Mouse (Mus musculus): ENCODE measurements around the gene Gm10762. TPM values are rescaled to one million over a fixed set of nuclear protein-coding genes. Genes with fewer than 3 reads are reported as not detected.

Gene Gm10762
- polyA plus RNA-seq, 1 experiment from 2014 or later, result 21.7 TPM

GRCm38 (mm10) chr2:128947962-128948588, 19.4 kb downstream of the Gm10762 start:
- H3K27me3 ChIP-seq (ENCODE audit: low read depth, poor library complexity, severe bottlenecking), result no peaks in the 10 kb centered on the region
- no peak overlapping the region for H3K27ac ChIP-seq
- no peaks in the 10 kb centered on the region for H3K9me3 ChIP-seq (replicated peaks)
- no peaks in the 10 kb centered on the region for H3K36me3 ChIP-seq
- DNase-seq (ENCODE audit: low spot score), result no peak
- H3K4me3 ChIP-seq, result no peak overlapping the region
- WGBS, result 36% methylated on average over 6 of the region's 6 CpGs
- H3K4me1 ChIP-seq, result no peaks in the 10 kb centered on the region

- no peaks in the 10 kb centered on the region for H3K9me3 ChIP-seq (replicated peaks)
- 2% methylated on average over 65 of the region's 65 CpGs for WGBS
- DNase-seq (ENCODE audit: low spot score), result peak; percentile 98
- H3K27ac ChIP-seq, result peak within 1 kb of the TSS; percentile 87
- peaks cover 4% of the 10 kb centered on the region; the same call in 1 of the 2 replicates for H3K4me1 ChIP-seq
- H3K4me3 ChIP-seq, result peak within 1 kb of the TSS; percentile 71
- H3K36me3 ChIP-seq, result peaks cover 12% of the 10 kb centered on the region
- no peaks in the 10 kb centered on the region for H3K27me3 ChIP-seq (ENCODE audit: low read depth, poor library complexity, severe bottlenecking)
Observed at GRCm38 (mm10) chr2:128943538-128944528, 23.7 kb downstream of the Gm10762 start, which contains the start of gene Zc3h8. Zc3h8 (minus strand) TSS chr2:128944077.

GRCm38 (mm10) chr2:128936256-128936655, 31.3 kb downstream of the Gm10762 start:
- no peak for DNase-seq (ENCODE audit: low spot score)
- H3K9me3 ChIP-seq (replicated peaks), result no peaks in the 10 kb centered on the region
- 90% methylated on average over 3 of the region's 3 CpGs for WGBS

DNA sequence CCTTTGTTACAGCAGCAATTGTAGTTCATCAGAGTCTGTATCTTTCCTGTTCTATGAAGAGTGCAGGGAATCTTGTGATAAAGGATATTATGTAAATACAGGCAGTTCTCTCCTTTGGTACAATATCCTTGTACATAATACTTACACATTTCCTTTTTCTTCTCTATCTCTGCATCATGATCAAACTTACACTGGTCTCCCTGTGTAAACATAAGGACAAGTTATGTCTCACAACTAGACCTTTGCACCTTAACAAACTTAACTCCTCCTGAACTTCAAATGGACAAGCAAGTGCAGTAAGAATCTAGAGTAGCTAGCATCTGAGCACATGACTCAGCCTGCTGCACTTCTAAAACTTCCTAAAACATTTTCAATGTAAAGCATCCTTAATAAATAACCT, 36.8 kb downstream of the Gm10762 start:
- Histone ChIP-seq H3K36me3 (peaks cover 67% of the 10 kb centered on the region), H3K4me3 (no peak overlapping the region)

More at GRCm38 (mm10) chr2:128936256-128936655, 31.3 kb downstream of the Gm10762 start:
- H3K27ac ChIP-seq, result no peak overlapping the region
- no peaks in the 10 kb centered on the region for H3K4me1 ChIP-seq
- H3K36me3 ChIP-seq, result peaks cover 50% of the 10 kb centered on the region
- H3K4me3 ChIP-seq, result no peak overlapping the region
- H3K27me3 ChIP-seq (ENCODE audit: low read depth, poor library complexity, severe bottlenecking), result no peaks in the 10 kb centered on the region

DNA sequence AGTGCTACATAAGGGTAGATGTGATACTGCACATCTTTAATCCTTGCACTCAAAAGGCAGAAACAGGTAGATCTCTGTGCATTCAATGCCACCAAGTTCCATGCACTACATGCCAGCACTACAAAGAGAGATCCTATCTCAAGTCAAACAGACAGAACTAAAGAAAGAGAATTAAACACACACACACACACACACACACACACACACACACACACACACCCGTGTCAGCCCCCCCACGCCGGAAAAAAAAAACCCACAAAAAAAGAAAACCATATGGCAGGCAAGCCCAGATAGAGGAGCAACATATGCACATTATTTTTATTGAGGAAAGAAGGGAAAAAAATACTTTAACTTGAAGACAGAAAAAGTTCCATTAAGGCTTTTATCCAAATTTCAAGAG, 39.1 kb downstream of the Gm10762 start:
- Histone ChIP-seq H3K4me1 (no peaks in the 10 kb centered on the region), H3K36me3 (peaks cover 64% of the 10 kb centered on the region), H3K27ac (no peak overlapping the region), H3K27me3 (ENCODE audit: low read depth, poor library complexity, severe bottlenecking) (no peaks in the 10 kb centered on the region), H3K4me3 (no peak overlapping the region), H3K9me3 (replicated peaks) (no peaks in the 10 kb centered on the region)
- WGBS, result 85% methylated on average over 3 of the region's 3 CpGs
- no peak for DNase-seq (ENCODE audit: low spot score)

More for the DNA sequence above, 36.8 kb downstream of the Gm10762 start:
- DNase-seq (ENCODE audit: low spot score), result no peak
- H3K27ac ChIP-seq, result no peak overlapping the region
- no peaks in the 10 kb centered on the region for H3K27me3 ChIP-seq (ENCODE audit: low read depth, poor library complexity, severe bottlenecking)
- H3K4me1 ChIP-seq, result no peaks in the 10 kb centered on the region
- no peaks in the 10 kb centered on the region for H3K9me3 ChIP-seq (replicated peaks)

DNA sequence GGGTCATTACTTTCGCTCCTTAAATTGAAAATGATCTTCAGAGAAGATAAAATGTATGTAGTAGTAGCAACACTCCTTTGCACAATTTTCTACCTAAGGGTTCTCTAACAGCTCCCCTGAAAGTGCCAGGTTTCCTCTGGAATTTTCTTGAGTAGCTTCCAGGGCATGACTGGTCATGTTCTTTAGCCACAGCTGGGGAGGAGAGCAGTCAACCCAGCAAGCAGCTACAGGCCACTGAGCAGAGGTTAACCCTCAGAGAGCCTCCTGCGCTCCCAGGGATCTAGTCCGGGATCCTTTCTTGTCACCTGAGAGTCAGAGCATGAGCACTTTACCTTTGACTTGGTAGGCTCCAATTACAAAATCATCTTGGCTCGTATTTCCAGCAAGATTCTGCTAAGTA, 42.7 kb downstream of the Gm10762 start:
- H3K9me3 ChIP-seq (replicated peaks), result no peaks in the 10 kb centered on the region
- no peak overlapping the region for H3K27ac ChIP-seq
- no peaks in the 10 kb centered on the region for H3K27me3 ChIP-seq (ENCODE audit: low read depth, poor library complexity, severe bottlenecking)
- 87% methylated on average over 4 of the region's 4 CpGs for WGBS
- H3K4me3 ChIP-seq, result no peak overlapping the region
- no peaks in the 10 kb centered on the region for H3K4me1 ChIP-seq
- H3K36me3 ChIP-seq, result peaks cover 39% of the 10 kb centered on the region
- DNase-seq (ENCODE audit: low spot score), result no peak

Small RNA genes within 50 kb of the gene (microRNA-seq; reads per million reads assigned to microRNA genes)
- gene Gm22859, result not detected

Other genes with a start within 250 kb of the Gm10762 start
- gene Tmem87b, start 149.6 kb downstream of the Gm10762 start, polyA plus RNA-seq (2016; fragmentation: Nextera tagmentation; extraction: Ambion mirVana), result 24.6 and 28.3 TPM in 2 replicates
- 1.0 and 1.2 TPM in 2 replicates for gene Fbln7, start 104.7 kb downstream of the Gm10762 start, polyA plus RNA-seq (2016; fragmentation: Nextera tagmentation; extraction: Ambion mirVana)
- gene Zc3h8, start 23.6 kb downstream of the Gm10762 start, polyA plus RNA-seq (2016; fragmentation: Nextera tagmentation; extraction: Ambion mirVana), result 8.8 and 9.4 TPM in 2 replicates
- gene Zc3h6, start 323 bp downstream of the Gm10762 start, polyA plus RNA-seq (2016; fragmentation: Nextera tagmentation; extraction: Ambion mirVana), result 1.1 and 2.2 TPM in 2 replicates
- 0.08 TPM in 1 of 2 replicates, not detected in the other for gene Vinac1, start 80.4 kb upstream of the Gm10762 start, polyA plus RNA-seq (2016; fragmentation: Nextera tagmentation; extraction: Ambion mirVana)
- gene Ttl, start 98.2 kb upstream of the Gm10762 start, polyA plus RNA-seq (2016; fragmentation: Nextera tagmentation; extraction: Ambion mirVana), result 16.5 and 19.8 TPM in 2 replicates
- 48.8 and 53.4 TPM in 2 replicates for gene Polr1b, start 133.3 kb upstream of the Gm10762 start, polyA plus RNA-seq (2016; fragmentation: Nextera tagmentation; extraction: Ambion mirVana)
- gene Chchd5, start 162.0 kb upstream of the Gm10762 start, polyA plus RNA-seq (2016; fragmentation: Nextera tagmentation; extraction: Ambion mirVana), result 26.6 and 28.9 TPM in 2 replicates
- 47.1 and 49.7 TPM in 2 replicates for gene Slc20a1, start 231.0 kb upstream of the Gm10762 start, polyA plus RNA-seq (2016; fragmentation: Nextera tagmentation; extraction: Ambion mirVana)

Measured in limb, embryonic 10.5 days (tissue).